18 mouse cellular contexts compared by ENCODE assay signal in genomic region chr3:132018505-132018904, GRCm38 (mm10).
DNase-seq lines count a peak whose midpoint lies in the region; ATAC-seq and TF ChIP-seq lines count a peak whose summit lies in the region.
"Had no signal": no experiment of that assay in that cellular context is flagged by ENCODE, and none has a peak within 500 bp of the region (broad histone marks: within the 10 kb centered on the region; RNA-seq: fewer than 3 reads in every experiment).

No protein-coding gene starts in this region.

- no peak overlapping the region for H3K27ac ChIP-seq in midbrain, embryonic 13.5 days
- no peak overlapping the region for H3K27ac ChIP-seq in midbrain, embryonic 10.5 days (replicated peaks)
- H3K27ac ChIP-seq in forebrain, embryonic 16.5 days (ENCODE audit: low read length), result no peak overlapping the region
- no peak overlapping the region for H3K27ac ChIP-seq in neural tube, embryonic 12.5 days
- no peak overlapping the region for H3K27ac ChIP-seq in layer of hippocampus, adult 2 months
- H3K27ac ChIP-seq: left cerebral cortex, adult 2 months had no signal

- H3K27me3 ChIP-seq in midbrain, embryonic 13.5 days, result no peaks in the 10 kb centered on the region
- 0 out of 2 replicates have a peak, but pooled peaks cover 4% of the 10 kb centered on the region for H3K27me3 ChIP-seq in midbrain, embryonic 10.5 days (ENCODE audit: low read depth, poor library complexity, severe bottlenecking)
- no peaks in the 10 kb centered on the region for H3K27me3 ChIP-seq in forebrain, embryonic 16.5 days (replicated peaks; ENCODE audit: control insufficient read depth, insufficient read depth, low read length)
- no peaks in the 10 kb centered on the region for H3K27me3 ChIP-seq in neural tube, embryonic 12.5 days (replicated peaks)

- H3K36me3 ChIP-seq in midbrain, embryonic 13.5 days, result no peaks in the 10 kb centered on the region
- no peaks in the 10 kb centered on the region for H3K36me3 ChIP-seq in midbrain, embryonic 10.5 days
- no peaks in the 10 kb centered on the region for H3K36me3 ChIP-seq in forebrain, embryonic 16.5 days (ENCODE audit: control insufficient read depth, insufficient read depth)
- no peaks in the 10 kb centered on the region for H3K36me3 ChIP-seq in neural tube, embryonic 12.5 days

- no peak overlapping the region for H3K4me2 ChIP-seq in midbrain, embryonic 13.5 days (replicated peaks)
- H3K4me2 ChIP-seq in forebrain, embryonic 16.5 days (ENCODE audit: low read length), result no peak overlapping the region
- H3K4me2 ChIP-seq in neural tube, embryonic 12.5 days (replicated peaks), result no peak overlapping the region

- peaks cover 26% of the 10 kb centered on the region for H3K4me1 ChIP-seq in midbrain, embryonic 13.5 days (replicated peaks)
- H3K4me1 ChIP-seq in midbrain, embryonic 10.5 days, result peaks cover 56% of the 10 kb centered on the region
- H3K4me1 ChIP-seq in forebrain, embryonic 16.5 days (replicated peaks; ENCODE audit: control insufficient read depth, insufficient read depth, low read length), result peaks cover 11% of the 10 kb centered on the region
- peaks cover 12% of the 10 kb centered on the region; the same call in 1 of the 2 replicates for H3K4me1 ChIP-seq in neural tube, embryonic 12.5 days

- ATAC-seq in midbrain, embryonic 13.5 days, result peak; percentile 54
- ATAC-seq in forebrain, embryonic 16.5 days, result peak; percentile 85
- peak; percentile 71; the same call in 1 of the 2 replicates for ATAC-seq in neural tube, embryonic 12.5 days (ENCODE audit: low FRiP score, low read depth)

- no peak for DNase-seq in midbrain, embryonic 10.5 days (ENCODE audit: low spot score)
- no peak for DNase-seq in layer of hippocampus, adult 2 months (ENCODE audit: low spot score in 2 of 2)
- DNase-seq in heart, adult 8-10 months (ENCODE audit: low spot score), result no peak
- DNase-seq in embryo, embryonic 11 days, result no peak
- DNase-seq: cerebellum, adult 9-10 months; heart, adult 11 months; heart, postnatal 36 days; kidney, postnatal 36 days; layer of hippocampus, adult 9-11 months; left cerebral cortex, postnatal 4 days; lung, adult 18-20 months; lung, postnatal 14 days; right cerebral cortex, postnatal 14 days; spleen, adult 18-20 months had no signal

- TF ChIP-seq CTCF in layer of hippocampus, adult 2 months (conservative IDR thresholded peaks at IDR 0.05), result no peak

- no peak overlapping the region for H3K4me3 ChIP-seq in midbrain, embryonic 13.5 days (replicated peaks)
- H3K4me3 ChIP-seq in midbrain, embryonic 10.5 days, result no peak overlapping the region
- H3K4me3 ChIP-seq in forebrain, embryonic 16.5 days (replicated peaks; ENCODE audit: low read length), result no peak overlapping the region
- H3K4me3 ChIP-seq in neural tube, embryonic 12.5 days, result no peak overlapping the region
- H3K4me3 ChIP-seq in layer of hippocampus, adult 2 months, result no peak overlapping the region
- H3K4me3 ChIP-seq: left cerebral cortex, adult 2 months had no signal

- no peak overlapping the region for H3K9ac ChIP-seq in midbrain, embryonic 13.5 days (replicated peaks)
- H3K9ac ChIP-seq in forebrain, embryonic 16.5 days (replicated peaks; ENCODE audit: low read depth, low read length), result no peak overlapping the region
- H3K9ac ChIP-seq in neural tube, embryonic 12.5 days, result no peak overlapping the region

- H3K9me3 ChIP-seq in midbrain, embryonic 13.5 days, result no peaks in the 10 kb centered on the region
- H3K9me3 ChIP-seq in midbrain, embryonic 10.5 days (replicated peaks), result no peaks in the 10 kb centered on the region
- no peaks in the 10 kb centered on the region for H3K9me3 ChIP-seq in forebrain, embryonic 16.5 days (ENCODE audit: control insufficient read depth, low read length)
- H3K9me3 ChIP-seq in neural tube, embryonic 12.5 days, result no peaks in the 10 kb centered on the region

- WGBS in midbrain, embryonic 13.5 days, result 23% methylated on average over 2 of the region's 2 CpGs
- 47% methylated on average over 2 of the region's 2 CpGs for WGBS in midbrain, embryonic 10.5 days
- 11% methylated on average over 2 of the region's 2 CpGs for WGBS in forebrain, embryonic 16.5 days
- 34% methylated on average over 2 of the region's 2 CpGs for WGBS in neural tube, embryonic 12.5 days
